Mouse (Mus musculus) retina, embryonic 14.5 days (tissue): ENCODE measurements at regions not wholly inside any gene's neighbourhood (a gene's known extent, or its start where the extent isn't known, plus 50 kb on each side); places are given as distances from the start of the nearest gene placed in this dataset.

ENCODE experiments used
- DNase-seq: peaks from one replicate; pipeline ENCODE4 v3.0.0-alpha.2; 2015; ENCODE audit warnings: low spot score

- DNase-seq: no peak
These were observed 440.0 kb downstream of the Tns3 start for GRCm38 (mm10) chr11:8224366-8224765.

- DNase-seq: no peak
These were observed 443.7 kb downstream of the Tns3 start for GRCm38 (mm10) chr11:8220618-8221017.

GRCm38 (mm10) chr11:8219911-8220310 lies 444.4 kb downstream of the Tns3 start:
- no peak for DNase-seq

GRCm38 (mm10) chr11:8215634-8216033 lies 448.7 kb downstream of the Tns3 start:
- no peak for DNase-seq

- no peak for DNase-seq
These were observed 449.9 kb downstream of the Tns3 start for GRCm38 (mm10) chr11:8214305-8214903.

- DNase-seq: no peak
These were observed 451.2 kb downstream of the Tns3 start for GRCm38 (mm10) chr11:8213130-8213529.

GRCm38 (mm10) chr11:8212714-8213113 lies 451.6 kb downstream of the Tns3 start:
- DNase-seq: no peak

- DNase-seq: no peak
These were observed 455.3 kb downstream of the Tns3 start for GRCm38 (mm10) chr11:8209041-8209440.

- no peak for DNase-seq
These were observed 465.0 kb downstream of the Tns3 start for GRCm38 (mm10) chr11:8199293-8199692.
